Mouse (Mus musculus): ENCODE results near the gene Akirin2. TPM values are rescaled to one million over a fixed set of nuclear protein-coding genes. Genes with fewer than 3 reads are reported as not detected.

Akirin2 gene
- polyA plus RNA-seq (2015; fragmentation: Nextera tagmentation; extraction: Ambion mirVana) = 9.2 and 14.0 TPM in 2 replicates

- H3K9me3 ChIP-seq (ENCODE audit: control insufficient read depth, low read length) = no peaks in the 10 kb centered on the region
- ATAC-seq = peak; percentile 73
- peak within 1 kb of the TSS; percentile 96 for H3K9ac ChIP-seq (ENCODE audit: low read depth, low read length)
- H3K27me3 ChIP-seq (replicated peaks; ENCODE audit: control insufficient read depth, insufficient read depth, low read length) = no peaks in the 10 kb centered on the region
- no peaks in the 10 kb centered on the region for H3K36me3 ChIP-seq (ENCODE audit: control insufficient read depth, insufficient read depth, low read length)
- H3K4me3 ChIP-seq (ENCODE audit: low read length) = peak within 1 kb of the TSS; percentile 95
- WGBS = under 1% methylated on average over 36 of the region's 53 CpGs
- H3K27ac ChIP-seq (ENCODE audit: low read length) = peak within 1 kb of the TSS; percentile 97
- peaks cover 8% of the 10 kb centered on the region; the same call in 1 of the 2 replicates for H3K4me1 ChIP-seq (ENCODE audit: control insufficient read depth, insufficient read depth, low read length)
- peak within 1 kb of the TSS; percentile 69 for H3K4me2 ChIP-seq (ENCODE audit: low read depth, low read length)
Measured at GRCm38 (mm10) chr4:34550748-34551097, at the start of gene Akirin2. TSS of gene Akirin2 (plus strand) at chr4:34550937.

DNA sequence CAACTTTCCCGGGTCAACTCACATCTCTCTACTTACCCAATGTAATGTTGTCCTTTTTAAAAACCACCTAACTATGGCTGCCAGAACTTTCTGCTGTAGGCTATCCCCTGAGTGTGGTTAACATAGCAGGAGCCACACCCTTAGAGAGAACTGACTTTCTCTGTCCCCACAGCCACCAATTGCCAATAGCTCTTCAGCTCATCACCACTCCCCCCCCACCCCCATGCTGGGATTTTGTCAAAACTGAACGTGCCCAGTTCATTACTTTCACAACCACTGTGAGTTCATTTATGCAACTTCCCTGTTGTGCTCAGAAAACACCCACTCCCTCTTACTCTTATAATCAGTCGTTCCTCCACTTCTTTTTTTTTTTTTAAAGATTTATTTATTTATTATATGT is 40.4 kb upstream of the Akirin2 start:
- Histone ChIP-seq H3K4me3 (ENCODE audit: low read length) (no peak overlapping the region), H3K4me2 (ENCODE audit: low read depth, low read length) (no peak overlapping the region), H3K36me3 (ENCODE audit: control insufficient read depth, insufficient read depth, low read length) (no peaks in the 10 kb centered on the region), H3K27ac (ENCODE audit: low read length) (no peak overlapping the region), H3K9me3 (ENCODE audit: control insufficient read depth, low read length) (no peaks in the 10 kb centered on the region), H3K4me1 (ENCODE audit: control insufficient read depth, insufficient read depth, low read length) (no peaks in the 10 kb centered on the region), H3K9ac (ENCODE audit: low read depth, low read length) (no peak overlapping the region), H3K27me3 (replicated peaks; ENCODE audit: control insufficient read depth, insufficient read depth, low read length) (no peaks in the 10 kb centered on the region)
- no peak for ATAC-seq
- WGBS = 86% methylated on average over 3 of the region's 3 CpGs

- no peak overlapping the region for H3K9ac ChIP-seq (ENCODE audit: low read depth, low read length)
- H3K4me1 ChIP-seq (ENCODE audit: control insufficient read depth, insufficient read depth, low read length) = no peaks in the 10 kb centered on the region
- no peak overlapping the region for H3K4me3 ChIP-seq (ENCODE audit: low read length)
- H3K27ac ChIP-seq (ENCODE audit: low read length) = no peak overlapping the region
- H3K9me3 ChIP-seq (ENCODE audit: control insufficient read depth, low read length) = no peaks in the 10 kb centered on the region
- no peaks in the 10 kb centered on the region for H3K27me3 ChIP-seq (replicated peaks; ENCODE audit: control insufficient read depth, insufficient read depth, low read length)
- no peak overlapping the region for H3K4me2 ChIP-seq (ENCODE audit: low read depth, low read length)
- ATAC-seq = no peak
- WGBS = 72% methylated on average over 3 of the region's 3 CpGs
- H3K36me3 ChIP-seq (ENCODE audit: control insufficient read depth, insufficient read depth, low read length) = no peaks in the 10 kb centered on the region
Measured at GRCm38 (mm10) chr4:34522846-34523245, 27.9 kb upstream of the Akirin2 start.

GRCm38 (mm10) chr4:34523586-34523985 is 27.2 kb upstream of the Akirin2 start:
- 89% methylated on average over 4 of the region's 4 CpGs for WGBS
- ATAC-seq = no peak

DNA sequence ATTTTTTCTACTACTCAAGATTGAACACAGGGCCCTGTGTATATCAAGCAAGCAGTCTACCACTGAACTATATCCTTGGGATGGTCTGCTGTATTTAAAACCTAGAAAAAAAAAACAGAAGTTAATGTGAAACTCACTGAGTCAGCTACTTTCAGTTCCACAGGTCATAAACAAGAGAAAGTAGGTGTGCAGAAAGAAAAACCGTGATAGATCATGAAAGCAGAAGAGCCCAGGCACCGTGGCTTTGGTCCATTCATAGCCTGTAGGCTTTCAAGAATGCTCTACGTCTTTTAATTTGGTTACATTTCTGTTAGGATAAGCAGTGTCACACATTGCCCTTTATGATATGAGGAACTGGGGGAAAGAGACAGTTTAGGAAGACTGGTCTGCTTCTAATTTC is 24.0 kb upstream of the Akirin2 start:
- Histone ChIP-seq H3K9ac (ENCODE audit: low read depth, low read length) (no peak overlapping the region), H3K27ac (ENCODE audit: low read length) (no peak overlapping the region), H3K4me1 (ENCODE audit: control insufficient read depth, insufficient read depth, low read length) (no peaks in the 10 kb centered on the region), H3K9me3 (ENCODE audit: control insufficient read depth, low read length) (no peaks in the 10 kb centered on the region), H3K4me2 (ENCODE audit: low read depth, low read length) (no peak overlapping the region), H3K27me3 (replicated peaks; ENCODE audit: control insufficient read depth, insufficient read depth, low read length) (no peaks in the 10 kb centered on the region), H3K4me3 (ENCODE audit: low read length) (no peak overlapping the region), H3K36me3 (ENCODE audit: control insufficient read depth, insufficient read depth, low read length) (no peaks in the 10 kb centered on the region)
- no peak for ATAC-seq
- 78% methylated on average over 3 of the region's 3 CpGs for WGBS

More at GRCm38 (mm10) chr4:34523586-34523985, 27.2 kb upstream of the Akirin2 start:
- Histone ChIP-seq H3K36me3 (ENCODE audit: control insufficient read depth, insufficient read depth, low read length) (no peaks in the 10 kb centered on the region), H3K27me3 (replicated peaks; ENCODE audit: control insufficient read depth, insufficient read depth, low read length) (no peaks in the 10 kb centered on the region), H3K4me2 (ENCODE audit: low read depth, low read length) (no peak overlapping the region), H3K4me3 (ENCODE audit: low read length) (no peak overlapping the region), H3K9me3 (ENCODE audit: control insufficient read depth, low read length) (no peaks in the 10 kb centered on the region), H3K4me1 (ENCODE audit: control insufficient read depth, insufficient read depth, low read length) (no peaks in the 10 kb centered on the region), H3K9ac (ENCODE audit: low read depth, low read length) (no peak overlapping the region), H3K27ac (ENCODE audit: low read length) (no peak overlapping the region)

DNA sequence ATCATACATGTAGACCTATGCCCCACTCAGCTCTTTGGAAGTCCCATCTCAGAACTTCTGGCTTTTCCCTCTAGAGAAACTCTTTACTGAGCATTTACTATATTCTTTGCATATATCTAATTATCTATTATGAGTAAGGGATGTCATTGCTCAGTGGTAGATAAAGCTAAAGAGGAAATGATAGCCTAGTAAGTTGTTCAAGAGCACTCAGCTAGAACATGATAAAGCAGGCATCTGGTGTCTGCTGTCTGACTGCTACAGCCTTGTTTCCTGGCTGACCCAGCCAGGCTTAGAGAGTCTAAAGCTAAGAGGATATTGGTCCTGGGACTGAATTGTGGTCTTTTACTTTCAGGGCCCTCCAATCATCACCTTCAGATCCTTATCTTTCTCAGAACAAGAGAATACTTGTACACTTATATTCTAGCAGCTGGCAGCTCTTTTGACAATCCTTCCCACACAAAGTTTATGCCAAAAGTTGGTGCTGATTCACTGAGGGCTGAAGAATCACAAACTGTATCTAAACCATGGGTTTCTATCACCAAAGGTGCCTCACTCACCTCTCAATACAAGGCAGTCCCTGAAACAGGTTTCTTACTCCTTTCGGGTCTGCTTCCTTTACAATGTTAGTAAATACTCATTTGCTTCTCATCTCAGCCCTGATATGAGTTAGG is 22.2 kb upstream of the Akirin2 start:
- Histone ChIP-seq H3K9me3 (ENCODE audit: control insufficient read depth, low read length) (no peaks in the 10 kb centered on the region), H3K4me2 (ENCODE audit: low read depth, low read length) (no peak overlapping the region), H3K27ac (ENCODE audit: low read length) (no peak overlapping the region), H3K9ac (ENCODE audit: low read depth, low read length) (no peak overlapping the region), H3K27me3 (replicated peaks; ENCODE audit: control insufficient read depth, insufficient read depth, low read length) (no peaks in the 10 kb centered on the region), H3K4me3 (ENCODE audit: low read length) (no peak overlapping the region), H3K4me1 (ENCODE audit: control insufficient read depth, insufficient read depth, low read length) (no peaks in the 10 kb centered on the region), H3K36me3 (ENCODE audit: control insufficient read depth, insufficient read depth, low read length) (no peaks in the 10 kb centered on the region)
- ATAC-seq = no peak
- 92% methylated on average over 1 of the region's 1 CpGs for WGBS

- no peaks in the 10 kb centered on the region for H3K9me3 ChIP-seq (ENCODE audit: control insufficient read depth, low read length)
- H3K27ac ChIP-seq (ENCODE audit: low read length) = no peak overlapping the region
- no peak overlapping the region for H3K4me2 ChIP-seq (ENCODE audit: low read depth, low read length)
- no peak overlapping the region for H3K9ac ChIP-seq (ENCODE audit: low read depth, low read length)
- no peaks in the 10 kb centered on the region for H3K4me1 ChIP-seq (ENCODE audit: control insufficient read depth, insufficient read depth, low read length)
- no peaks in the 10 kb centered on the region for H3K36me3 ChIP-seq (ENCODE audit: control insufficient read depth, insufficient read depth, low read length)
- no peak for ATAC-seq
- no peaks in the 10 kb centered on the region for H3K27me3 ChIP-seq (replicated peaks; ENCODE audit: control insufficient read depth, insufficient read depth, low read length)
- 48% methylated on average over 4 of the region's 4 CpGs for WGBS
- H3K4me3 ChIP-seq (ENCODE audit: low read length) = no peak overlapping the region
Measured at GRCm38 (mm10) chr4:34529379-34529778, 21.4 kb upstream of the Akirin2 start.

GRCm38 (mm10) chr4:34529941-34530340 is 20.8 kb upstream of the Akirin2 start:
- no peak for ATAC-seq
- H3K9me3 ChIP-seq (ENCODE audit: control insufficient read depth, low read length) = no peaks in the 10 kb centered on the region
- H3K4me1 ChIP-seq (ENCODE audit: control insufficient read depth, insufficient read depth, low read length) = no peaks in the 10 kb centered on the region
- WGBS = 82% methylated on average over 6 of the region's 6 CpGs
- no peak overlapping the region for H3K27ac ChIP-seq (ENCODE audit: low read length)
- H3K4me3 ChIP-seq (ENCODE audit: low read length) = no peak overlapping the region
- no peak overlapping the region for H3K9ac ChIP-seq (ENCODE audit: low read depth, low read length)
- H3K36me3 ChIP-seq (ENCODE audit: control insufficient read depth, insufficient read depth, low read length) = no peaks in the 10 kb centered on the region
- no peak overlapping the region for H3K4me2 ChIP-seq (ENCODE audit: low read depth, low read length)
- no peaks in the 10 kb centered on the region for H3K27me3 ChIP-seq (replicated peaks; ENCODE audit: control insufficient read depth, insufficient read depth, low read length)

DNA sequence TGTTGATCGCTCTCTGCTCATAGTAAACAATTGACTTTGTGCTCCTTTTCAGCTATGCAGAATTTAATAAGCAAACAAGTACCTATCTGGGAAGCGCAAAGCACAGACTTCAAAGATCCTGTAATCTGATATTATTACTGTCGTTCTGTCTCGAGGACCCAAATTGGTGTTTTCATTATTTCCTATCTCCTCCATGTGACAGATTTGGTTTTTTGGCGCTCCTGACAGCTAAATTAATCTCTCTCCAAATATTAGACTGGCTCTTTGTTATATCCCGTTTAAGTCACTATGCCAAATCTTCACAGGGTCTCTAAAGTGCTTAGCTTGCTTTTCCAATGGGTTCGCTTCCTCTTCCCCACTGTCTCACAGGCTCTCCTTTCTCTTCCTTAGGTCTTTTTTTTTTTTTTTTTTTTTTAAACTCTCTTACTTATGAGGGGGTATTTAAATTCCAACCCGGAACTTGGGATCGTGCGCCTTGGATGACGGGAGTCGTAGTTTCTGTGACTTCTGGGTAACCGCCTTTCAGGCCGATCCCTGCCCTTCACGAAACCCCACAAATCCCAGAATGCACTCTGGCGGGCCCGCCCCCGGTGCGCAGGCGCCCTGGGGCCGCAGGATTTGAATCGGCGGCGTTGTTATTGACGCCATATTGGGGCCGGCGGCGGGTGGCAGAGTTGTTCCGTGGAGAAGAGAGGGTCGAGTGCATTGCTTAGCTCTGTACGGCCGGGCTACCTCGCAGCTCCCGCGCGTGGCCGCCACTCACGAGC is 573 bp upstream of the Akirin2 start:
- Histone ChIP-seq H3K4me1 (ENCODE audit: control insufficient read depth, insufficient read depth, low read length) (peaks cover 3% of the 10 kb centered on the region; the same call in 1 of the 2 replicates), H3K9me3 (ENCODE audit: control insufficient read depth, low read length) (no peaks in the 10 kb centered on the region)
- WGBS = 2% methylated on average over 38 of the region's 38 CpGs

More for the DNA sequence above, 573 bp upstream of the Akirin2 start:
- Histone ChIP-seq H3K27me3 (replicated peaks; ENCODE audit: control insufficient read depth, insufficient read depth, low read length) (no peaks in the 10 kb centered on the region), H3K4me2 (ENCODE audit: low read depth, low read length) (peak overlapping the region; percentile 63), H3K4me3 (ENCODE audit: low read length) (peak overlapping the region; percentile 95), H3K27ac (ENCODE audit: low read length) (peak overlapping the region; percentile 97), H3K36me3 (ENCODE audit: control insufficient read depth, insufficient read depth, low read length) (no peaks in the 10 kb centered on the region), H3K9ac (ENCODE audit: low read depth, low read length) (peak overlapping the region; percentile 96)
- ATAC-seq = peak; percentile 93

All from intestine, embryonic 16.5 days (tissue).